Mouse (Mus musculus): ENCODE data around the gene Arid1b. TPM values are rescaled to one million over a fixed set of nuclear protein-coding genes. Genes with fewer than 3 reads are reported as not detected.

Arid1b gene
- polyA plus RNA-seq, 1 experiment = 2.6 TPM

- Histone ChIP-seq H3K9me3 (ENCODE audit: control insufficient read depth, low read length) (no peaks in the 10 kb centered on the region), H3K27me3 (ENCODE audit: control insufficient read depth) (no peaks in the 10 kb centered on the region), H3K4me1 (ENCODE audit: control insufficient read depth) (peaks cover 63% of the 10 kb centered on the region), H3K4me3 (replicated peaks) (peak overlapping the region; percentile 6), H3K36me3 (ENCODE audit: control insufficient read depth) (peaks cover 5% of the 10 kb centered on the region)
- peak; percentile 61 for TF ChIP-seq TAL1 (IDR thresholded peaks at IDR 0.05; ENCODE audit: low read length)
- TF ChIP-seq GATA1 (IDR thresholded peaks at IDR 0.05; ENCODE audit: low read length) = peak; percentile 62
Observed at GRCm38 (mm10) chr17:5112116-5112515, 118.0 kb downstream of the Arid1b start.

- H3K27me3 ChIP-seq (ENCODE audit: control insufficient read depth) = no peaks in the 10 kb centered on the region
- H3K4me1 ChIP-seq (ENCODE audit: control insufficient read depth) = peaks cover 34% of the 10 kb centered on the region
- H3K9me3 ChIP-seq (ENCODE audit: control insufficient read depth, low read length) = no peaks in the 10 kb centered on the region
- H3K4me3 ChIP-seq (replicated peaks) = no peak overlapping the region
- peaks cover 5% of the 10 kb centered on the region for H3K36me3 ChIP-seq (ENCODE audit: control insufficient read depth)
- no peak for TF ChIP-seq TAL1 (IDR thresholded peaks at IDR 0.05; ENCODE audit: low read length)
- no peak for TF ChIP-seq GATA1 (IDR thresholded peaks at IDR 0.05; ENCODE audit: low read length)
Observed at GRCm38 (mm10) chr17:5115952-5116351, 121.8 kb downstream of the Arid1b start.

DNA sequence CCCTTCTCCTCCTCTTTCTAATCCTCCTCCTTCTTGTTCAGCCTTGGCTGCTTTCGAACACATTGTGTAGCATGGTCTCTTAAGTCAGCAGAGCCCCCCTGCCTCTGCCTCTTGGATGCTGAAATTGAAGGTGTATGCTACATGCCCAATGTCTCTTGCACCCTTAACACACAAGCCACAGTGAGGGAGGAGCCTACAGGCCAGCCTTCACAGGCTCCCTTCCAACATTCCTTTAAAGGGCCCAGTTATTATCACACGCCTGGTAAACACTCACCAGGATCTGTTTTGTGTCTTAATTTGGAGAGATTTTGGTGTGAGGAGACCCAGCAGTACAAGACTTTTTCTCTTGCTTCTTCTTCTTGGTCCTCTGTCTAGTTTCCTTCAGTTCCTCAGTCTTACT lies 122.9 kb downstream of the Arid1b start:
- Histone ChIP-seq H3K4me1 (ENCODE audit: control insufficient read depth) (peaks cover 24% of the 10 kb centered on the region), H3K9me3 (ENCODE audit: control insufficient read depth, low read length) (no peaks in the 10 kb centered on the region), H3K36me3 (ENCODE audit: control insufficient read depth) (no peaks in the 10 kb centered on the region; the same call in 1 of the 2 replicates)

GRCm38 (mm10) chr17:5118171-5118570 lies 124.0 kb downstream of the Arid1b start:
- no peaks in the 10 kb centered on the region for H3K9me3 ChIP-seq (ENCODE audit: control insufficient read depth, low read length)
- H3K27me3 ChIP-seq (ENCODE audit: control insufficient read depth) = no peaks in the 10 kb centered on the region
- no peak for TF ChIP-seq GATA1 (IDR thresholded peaks at IDR 0.05; ENCODE audit: low read length)
- no peak for TF ChIP-seq TAL1 (IDR thresholded peaks at IDR 0.05; ENCODE audit: low read length)
- H3K36me3 ChIP-seq (ENCODE audit: control insufficient read depth) = no peaks in the 10 kb centered on the region; the same call in 1 of the 2 replicates
- H3K4me1 ChIP-seq (ENCODE audit: control insufficient read depth) = peaks cover 12% of the 10 kb centered on the region
- no peak overlapping the region for H3K4me3 ChIP-seq (replicated peaks)

More for the DNA sequence above, 122.9 kb downstream of the Arid1b start:
- Histone ChIP-seq H3K4me3 (replicated peaks) (no peak overlapping the region), H3K27me3 (ENCODE audit: control insufficient read depth) (no peaks in the 10 kb centered on the region)
- TF ChIP-seq TAL1 (IDR thresholded peaks at IDR 0.05; ENCODE audit: low read length) = no peak
- TF ChIP-seq GATA1 (IDR thresholded peaks at IDR 0.05; ENCODE audit: low read length) = no peak

GRCm38 (mm10) chr17:5124643-5125042 lies 130.5 kb downstream of the Arid1b start:
- H3K9me3 ChIP-seq (ENCODE audit: control insufficient read depth, low read length) = no peaks in the 10 kb centered on the region
- no peaks in the 10 kb centered on the region for H3K27me3 ChIP-seq (ENCODE audit: control insufficient read depth)
- no peaks in the 10 kb centered on the region for H3K36me3 ChIP-seq (ENCODE audit: control insufficient read depth)
- TF ChIP-seq TAL1 (IDR thresholded peaks at IDR 0.05; ENCODE audit: low read length) (no peak), GATA1 (IDR thresholded peaks at IDR 0.05; ENCODE audit: low read length) (no peak)
- H3K4me1 ChIP-seq (ENCODE audit: control insufficient read depth) = peaks cover 5% of the 10 kb centered on the region
- H3K4me3 ChIP-seq (replicated peaks) = no peak overlapping the region

DNA sequence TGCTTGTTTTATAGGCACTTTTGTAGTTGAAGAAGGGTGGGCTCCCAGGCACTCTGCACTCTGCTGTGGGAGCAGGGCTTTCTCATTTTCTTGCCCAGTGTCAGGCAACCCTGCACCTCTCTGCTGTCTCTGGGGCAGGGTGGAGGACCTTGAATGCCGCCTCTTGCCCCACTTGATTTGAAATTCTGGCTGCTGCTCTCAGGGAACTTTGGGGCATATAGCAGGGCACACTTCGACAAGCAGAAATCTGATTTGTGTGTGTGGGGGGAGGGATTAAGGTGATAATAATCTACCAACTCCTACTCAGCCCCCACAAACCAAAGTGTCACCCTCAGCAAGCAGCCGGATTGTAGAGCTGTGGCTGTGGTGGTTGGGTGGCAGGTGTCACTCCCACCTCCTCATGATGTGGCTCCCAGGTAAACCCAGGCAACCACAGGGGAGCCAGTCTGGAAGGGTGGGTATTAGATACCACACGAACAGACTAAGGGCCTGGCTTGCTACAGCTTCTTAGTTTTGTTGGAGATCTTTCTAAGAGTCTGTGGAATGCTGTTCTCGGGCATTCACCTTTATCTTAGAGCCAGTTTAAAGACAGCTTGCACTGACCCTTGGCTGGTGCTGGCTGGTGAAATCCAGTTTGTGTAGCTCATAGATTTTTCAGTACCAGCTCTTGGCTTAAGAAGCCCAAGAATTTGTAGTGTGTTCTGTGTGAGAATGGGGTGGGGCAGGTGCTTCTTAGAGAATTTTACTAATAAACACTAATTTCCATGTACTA lies 131.1 kb downstream of the Arid1b start:
- Histone ChIP-seq H3K36me3 (ENCODE audit: control insufficient read depth) (no peaks in the 10 kb centered on the region), H3K4me1 (ENCODE audit: control insufficient read depth) (peaks cover 7% of the 10 kb centered on the region), H3K9me3 (ENCODE audit: control insufficient read depth, low read length) (no peaks in the 10 kb centered on the region)

DNA sequence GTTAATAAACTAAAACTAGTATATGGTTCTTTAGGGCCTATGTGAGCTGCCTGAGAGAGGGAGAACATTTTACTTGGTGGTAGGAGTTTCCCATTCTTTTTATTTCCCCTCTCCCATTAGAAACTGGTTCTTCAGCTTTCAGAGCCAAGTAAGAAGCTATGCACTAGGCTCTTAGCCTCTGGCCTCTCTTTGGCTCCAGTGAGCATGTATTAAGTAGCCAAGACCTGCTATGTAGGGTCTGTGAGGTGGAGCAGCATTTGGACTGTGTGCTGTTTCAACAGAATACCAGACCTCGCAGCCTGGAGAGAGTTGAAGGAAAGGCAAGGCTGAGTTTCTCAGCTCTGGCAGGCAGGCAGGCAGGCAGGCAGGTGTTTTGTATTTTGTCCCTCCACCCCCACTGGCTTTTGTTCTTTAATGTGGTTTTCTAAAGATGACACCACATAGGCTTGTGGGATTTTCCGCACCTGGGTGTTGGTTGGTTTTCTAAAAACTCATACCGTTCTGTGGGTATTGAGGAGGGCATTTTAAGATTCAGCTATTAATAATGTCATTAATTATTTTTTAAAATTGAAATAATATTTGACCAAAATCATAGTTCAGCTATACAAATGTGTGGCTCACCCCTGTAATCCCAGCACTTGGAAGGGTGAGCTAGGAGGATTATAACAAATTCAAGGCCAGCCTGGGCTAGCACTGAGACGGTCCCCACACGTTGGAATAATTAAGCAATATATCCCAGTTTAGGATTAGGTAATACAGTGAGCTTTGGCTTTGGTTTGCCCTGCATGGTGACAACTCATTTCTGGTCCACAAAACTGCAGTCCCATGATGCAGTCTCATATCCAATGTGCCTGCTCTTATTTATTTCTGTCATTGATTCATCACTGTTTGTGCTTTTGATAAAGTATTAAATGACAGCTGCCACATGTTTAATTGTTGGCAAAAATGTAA lies 132.0 kb downstream of the Arid1b start:
- Histone ChIP-seq H3K9me3 (ENCODE audit: control insufficient read depth, low read length) (no peaks in the 10 kb centered on the region), H3K36me3 (ENCODE audit: control insufficient read depth) (no peaks in the 10 kb centered on the region), H3K27me3 (ENCODE audit: control insufficient read depth) (no peaks in the 10 kb centered on the region), H3K4me1 (ENCODE audit: control insufficient read depth) (peaks cover 7% of the 10 kb centered on the region), H3K4me3 (replicated peaks) (no peak overlapping the region)
- no peak for TF ChIP-seq GATA1 (IDR thresholded peaks at IDR 0.05; ENCODE audit: low read length)
- TF ChIP-seq TAL1 (IDR thresholded peaks at IDR 0.05; ENCODE audit: low read length) = no peak

More for the DNA sequence above, 131.1 kb downstream of the Arid1b start:
- H3K27me3 ChIP-seq (ENCODE audit: control insufficient read depth) = no peaks in the 10 kb centered on the region
- H3K4me3 ChIP-seq (replicated peaks) = no peak overlapping the region
- TF ChIP-seq GATA1 (IDR thresholded peaks at IDR 0.05; ENCODE audit: low read length) (no peak), TAL1 (IDR thresholded peaks at IDR 0.05; ENCODE audit: low read length) (no peak)

DNA sequence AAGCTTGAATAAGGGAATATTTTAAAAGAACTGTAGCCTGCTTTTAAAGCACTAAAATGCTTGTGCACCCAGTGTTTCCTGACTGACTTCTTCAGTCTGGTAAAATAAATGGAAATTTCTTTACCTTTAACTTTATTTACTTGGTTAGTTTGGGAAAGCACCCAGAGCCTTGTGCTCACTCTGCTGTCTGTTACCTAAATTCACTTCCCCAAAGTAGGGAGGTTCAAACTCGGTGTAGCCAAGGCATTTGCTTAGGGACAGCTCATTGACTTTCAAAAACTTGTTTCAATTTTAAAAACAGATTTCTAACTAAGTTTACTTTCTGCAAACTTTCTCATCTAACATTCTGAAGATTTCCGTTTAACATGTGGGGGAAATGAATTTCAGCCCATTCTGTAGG lies 135.5 kb downstream of the Arid1b start:
- peaks cover 6% of the 10 kb centered on the region for H3K4me1 ChIP-seq (ENCODE audit: control insufficient read depth)
- H3K27me3 ChIP-seq (ENCODE audit: control insufficient read depth) = no peaks in the 10 kb centered on the region
- no peaks in the 10 kb centered on the region for H3K9me3 ChIP-seq (ENCODE audit: control insufficient read depth, low read length)
- peaks cover 2% of the 10 kb centered on the region; the same call in 1 of the 2 replicates for H3K36me3 ChIP-seq (ENCODE audit: control insufficient read depth)
- no peak for TF ChIP-seq TAL1 (IDR thresholded peaks at IDR 0.05; ENCODE audit: low read length)
- no peak for TF ChIP-seq GATA1 (IDR thresholded peaks at IDR 0.05; ENCODE audit: low read length)
- H3K4me3 ChIP-seq (replicated peaks) = no peak overlapping the region

DNA sequence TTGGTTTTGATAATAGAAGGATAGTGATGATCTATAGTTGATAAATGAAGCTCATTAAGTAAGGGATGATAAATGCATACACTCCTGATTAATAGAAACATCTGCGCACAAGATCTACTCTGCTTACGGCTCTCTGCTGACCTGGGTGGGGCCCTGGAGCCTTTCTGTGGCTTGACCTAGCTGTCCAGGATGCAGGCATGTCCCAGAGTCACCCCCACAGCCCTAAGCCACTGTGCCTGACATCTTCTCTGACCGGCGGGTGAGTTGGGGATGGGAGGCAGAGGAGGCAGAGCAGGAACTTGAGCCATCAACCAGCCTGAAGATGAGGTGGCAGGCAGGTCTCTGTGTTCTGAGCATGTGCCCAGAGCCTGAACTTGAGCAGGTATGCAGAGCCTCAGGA lies 136.0 kb downstream of the Arid1b start:
- Histone ChIP-seq H3K9me3 (ENCODE audit: control insufficient read depth, low read length) (no peaks in the 10 kb centered on the region), H3K36me3 (ENCODE audit: control insufficient read depth) (peaks cover 2% of the 10 kb centered on the region; the same call in 1 of the 2 replicates), H3K4me1 (ENCODE audit: control insufficient read depth) (peaks cover 6% of the 10 kb centered on the region), H3K4me3 (replicated peaks) (no peak overlapping the region), H3K27me3 (ENCODE audit: control insufficient read depth) (no peaks in the 10 kb centered on the region)
- no peak for TF ChIP-seq TAL1 (IDR thresholded peaks at IDR 0.05; ENCODE audit: low read length)
- no peak for TF ChIP-seq GATA1 (IDR thresholded peaks at IDR 0.05; ENCODE audit: low read length)
